Mouse (Mus musculus) cortical plate, adult 2 months (tissue): ENCODE data around the gene Hectd1.

Experiments used
- CTCF ChIP-seq: fragments of 200-500 bp; IDR thresholded peaks from 2 replicates; pipeline ENCODE4 v1.5.1; 2011; ENCODE audit warnings: mild to moderate bottlenecking, control low read depth, low read length; ENCODE audit not compliant: insufficient read depth; ENCODE audit errors: extremely low read depth
- POLR2A ChIP-seq: fragments of 200-500 bp; IDR thresholded peaks from 2 replicates; pipeline ENCODE4 v1.6.1; 2011; ENCODE audit warnings: mild to moderate bottlenecking, low read length, control low read depth; ENCODE audit not compliant: insufficient read depth; ENCODE audit errors: extremely low read depth

DNA sequence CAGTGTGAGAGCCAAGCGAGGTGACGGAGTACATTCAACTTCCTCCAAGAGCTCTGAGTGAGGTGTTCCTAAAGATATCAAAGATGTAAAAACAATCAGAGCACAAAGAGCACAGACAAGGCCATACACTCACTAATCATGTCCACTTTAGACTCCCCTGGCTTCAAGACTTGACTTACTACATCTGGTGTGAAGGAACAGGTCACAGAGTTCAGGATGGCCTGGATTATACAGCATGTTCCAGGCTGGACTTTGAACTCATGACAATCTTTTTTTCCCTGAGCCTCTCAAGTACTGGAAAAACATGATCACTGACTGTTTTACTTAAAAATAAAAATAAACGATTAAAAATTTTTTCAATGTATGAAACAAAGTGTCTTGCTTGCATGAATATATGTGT, 70.0 kb downstream of the Hectd1 start:
- TF ChIP-seq CTCF: no peak
- TF ChIP-seq POLR2A: no peak
